Mouse (Mus musculus): ENCODE data around the gene Ccnjl. TPM values are rescaled to one million over a fixed set of nuclear protein-coding genes. Genes with fewer than 3 reads are reported as not detected.

Gene Ccnjl
- polyA plus RNA-seq, 1 experiment, result 7.9 TPM

- Histone ChIP-seq H3K4me1 (ENCODE audit: control insufficient read depth, insufficient read depth, insufficient read length, low read length) (peaks cover 4% of the 10 kb centered on the region; the same call in 1 of the 2 replicates), H3K27ac (ENCODE audit: insufficient read depth, low read depth, low read length) (no peak overlapping the region), H3K4me3 (ENCODE audit: low read depth, low read length) (no peak overlapping the region), H3K36me3 (ENCODE audit: control insufficient read depth, insufficient read depth, low read length) (no peaks in the 10 kb centered on the region), H3K27me3 (ENCODE audit: control insufficient read depth, insufficient read depth, low read length) (no peaks in the 10 kb centered on the region)
- TF ChIP-seq CTCF (IDR thresholded peaks at IDR 0.05; ENCODE audit: extremely low read depth, insufficient read length, insufficient replicate concordance, low read depth, low read length), result no peak
Measured at GRCm38 (mm10) chr11:43518821-43519220, 9.8 kb upstream of the Ccnjl start.

GRCm38 (mm10) chr11:43520521-43520920 is 8.1 kb upstream of the Ccnjl start:
- Histone ChIP-seq H3K27me3 (ENCODE audit: control insufficient read depth, insufficient read depth, low read length) (no peaks in the 10 kb centered on the region), H3K36me3 (ENCODE audit: control insufficient read depth, insufficient read depth, low read length) (no peaks in the 10 kb centered on the region), H3K4me1 (ENCODE audit: control insufficient read depth, insufficient read depth, insufficient read length, low read length) (peaks cover 4% of the 10 kb centered on the region; the same call in 1 of the 2 replicates), H3K4me3 (ENCODE audit: low read depth, low read length) (no peak overlapping the region), H3K27ac (ENCODE audit: insufficient read depth, low read depth, low read length) (no peak overlapping the region)
- WGBS, result 73% methylated on average over 3 of the region's 3 CpGs
- no peak for TF ChIP-seq POLR2A (IDR thresholded peaks at IDR 0.05; ENCODE audit: low read depth, low read length)
- TF ChIP-seq CTCF (IDR thresholded peaks at IDR 0.05; ENCODE audit: extremely low read depth, insufficient read length, insufficient replicate concordance, low read depth, low read length), result no peak

- H3K4me3 ChIP-seq (ENCODE audit: low read depth, low read length), result peak overlapping the region; percentile 93
- no peak for TF ChIP-seq CTCF (IDR thresholded peaks at IDR 0.05; ENCODE audit: extremely low read depth, insufficient read length, insufficient replicate concordance, low read depth, low read length)
- TF ChIP-seq POLR2A (IDR thresholded peaks at IDR 0.05; ENCODE audit: low read depth, low read length), result no peak
- peaks cover 3% of the 10 kb centered on the region; the same call in 1 of the 2 replicates for H3K36me3 ChIP-seq (ENCODE audit: control insufficient read depth, insufficient read depth, low read length)
- WGBS, result 2% methylated on average over 25 of the region's 25 CpGs
- no peaks in the 10 kb centered on the region for H3K27me3 ChIP-seq (ENCODE audit: control insufficient read depth, insufficient read depth, low read length)
- no peaks in the 10 kb centered on the region; the same call in 1 of the 2 replicates for H3K4me1 ChIP-seq (ENCODE audit: control insufficient read depth, insufficient read depth, insufficient read length, low read length)
- no peak overlapping the region for H3K27ac ChIP-seq (ENCODE audit: insufficient read depth, low read depth, low read length)
Measured at GRCm38 (mm10) chr11:43528078-43528682, 404 bp upstream of the Ccnjl start.

GRCm38 (mm10) chr11:43530043-43530442 is 1.5 kb downstream of the Ccnjl start:
- 70% methylated on average over 3 of the region's 3 CpGs for WGBS
- Histone ChIP-seq H3K4me3 (ENCODE audit: low read depth, low read length) (no peak overlapping the region), H3K4me1 (ENCODE audit: control insufficient read depth, insufficient read depth, insufficient read length, low read length) (no peaks in the 10 kb centered on the region; the same call in 1 of the 2 replicates), H3K27ac (ENCODE audit: insufficient read depth, low read depth, low read length) (no peak overlapping the region), H3K27me3 (ENCODE audit: control insufficient read depth, insufficient read depth, low read length) (no peaks in the 10 kb centered on the region), H3K36me3 (ENCODE audit: control insufficient read depth, insufficient read depth, low read length) (peaks cover 3% of the 10 kb centered on the region; the same call in 1 of the 2 replicates)
- TF ChIP-seq CTCF (IDR thresholded peaks at IDR 0.05; ENCODE audit: extremely low read depth, insufficient read length, insufficient replicate concordance, low read depth, low read length) (no peak), POLR2A (IDR thresholded peaks at IDR 0.05; ENCODE audit: low read depth, low read length) (no peak)

- Histone ChIP-seq H3K27ac (ENCODE audit: insufficient read depth, low read depth, low read length) (no peak overlapping the region), H3K36me3 (ENCODE audit: control insufficient read depth, insufficient read depth, low read length) (peaks cover 10% of the 10 kb centered on the region), H3K27me3 (ENCODE audit: control insufficient read depth, insufficient read depth, low read length) (no peaks in the 10 kb centered on the region), H3K4me1 (ENCODE audit: control insufficient read depth, insufficient read depth, insufficient read length, low read length) (no peaks in the 10 kb centered on the region; the same call in 1 of the 2 replicates), H3K4me3 (ENCODE audit: low read depth, low read length) (no peak overlapping the region)
- 84% methylated on average over 5 of the region's 5 CpGs for WGBS
- no peak for TF ChIP-seq POLR2A (IDR thresholded peaks at IDR 0.05; ENCODE audit: low read depth, low read length)
- TF ChIP-seq CTCF (IDR thresholded peaks at IDR 0.05; ENCODE audit: extremely low read depth, insufficient read length, insufficient replicate concordance, low read depth, low read length), result no peak
Measured at GRCm38 (mm10) chr11:43531619-43532018, 3.0 kb downstream of the Ccnjl start.

- H3K4me3 ChIP-seq (ENCODE audit: low read depth, low read length), result no peak overlapping the region
- peaks cover 9% of the 10 kb centered on the region for H3K36me3 ChIP-seq (ENCODE audit: control insufficient read depth, insufficient read depth, low read length)
- no peaks in the 10 kb centered on the region for H3K4me1 ChIP-seq (ENCODE audit: control insufficient read depth, insufficient read depth, insufficient read length, low read length)
- H3K27ac ChIP-seq (ENCODE audit: insufficient read depth, low read depth, low read length), result no peak overlapping the region
- H3K27me3 ChIP-seq (ENCODE audit: control insufficient read depth, insufficient read depth, low read length), result no peaks in the 10 kb centered on the region
- 87% methylated on average over 6 of the region's 6 CpGs for WGBS
- TF ChIP-seq POLR2A (IDR thresholded peaks at IDR 0.05; ENCODE audit: low read depth, low read length) (no peak), CTCF (IDR thresholded peaks at IDR 0.05; ENCODE audit: extremely low read depth, insufficient read length, insufficient replicate concordance, low read depth, low read length) (no peak)
Measured at GRCm38 (mm10) chr11:43537074-43537473, 8.5 kb downstream of the Ccnjl start.

- Histone ChIP-seq H3K27ac (ENCODE audit: insufficient read depth, low read depth, low read length) (no peak overlapping the region), H3K4me3 (ENCODE audit: low read depth, low read length) (no peak overlapping the region), H3K36me3 (ENCODE audit: control insufficient read depth, insufficient read depth, low read length) (peaks cover 9% of the 10 kb centered on the region), H3K27me3 (ENCODE audit: control insufficient read depth, insufficient read depth, low read length) (no peaks in the 10 kb centered on the region), H3K4me1 (ENCODE audit: control insufficient read depth, insufficient read depth, insufficient read length, low read length) (no peaks in the 10 kb centered on the region)
- TF ChIP-seq CTCF (IDR thresholded peaks at IDR 0.05; ENCODE audit: extremely low read depth, insufficient read length, insufficient replicate concordance, low read depth, low read length) (no peak), POLR2A (IDR thresholded peaks at IDR 0.05; ENCODE audit: low read depth, low read length) (no peak)
- 58% methylated on average over 6 of the region's 6 CpGs for WGBS
Measured at GRCm38 (mm10) chr11:43539863-43540262, 11.3 kb downstream of the Ccnjl start.
